Mouse (Mus musculus): ENCODE measurements at regions not wholly inside any gene's neighbourhood (a gene's known extent, or its start where the extent isn't known, plus 50 kb on each side); places are given as distances from the start of the nearest gene placed in this dataset.
A peak's percentile ranks its signal among the peaks of the same experiment; 100 is the strongest.

DNA sequence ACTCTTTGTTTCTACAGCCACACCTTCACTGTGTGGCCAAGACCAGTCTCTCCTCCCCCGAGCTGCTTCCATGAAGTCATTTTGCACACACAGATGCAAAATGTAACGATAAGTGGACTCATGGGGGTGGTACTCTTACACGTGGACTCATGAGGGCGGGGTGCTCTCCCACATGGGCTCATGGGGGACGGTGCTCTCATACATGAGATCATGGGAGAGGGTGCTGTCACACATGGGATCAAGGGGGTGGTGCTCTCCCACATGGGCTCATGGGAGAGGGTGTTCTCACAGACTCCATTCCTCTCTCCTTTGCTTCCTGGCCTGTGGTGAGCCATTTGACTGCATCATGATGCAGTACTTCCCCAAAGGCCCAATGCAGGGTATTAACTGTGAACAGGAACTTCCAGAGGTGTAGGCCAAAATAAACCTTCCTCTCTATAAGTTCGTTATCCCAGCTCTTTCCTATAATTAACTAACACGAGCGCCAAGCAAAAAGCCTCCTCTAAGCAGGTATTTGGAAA is 118.9 kb downstream of the Kdr start:
- Histone ChIP-seq H3K9ac (no peak overlapping the region), H3K27me3 (no peaks in the 10 kb centered on the region), H3K4me2 (replicated peaks) (no peak overlapping the region), H3K27ac (replicated peaks) (no peak overlapping the region), H3K4me1 (no peaks in the 10 kb centered on the region), H3K9me3 (replicated peaks) (no peaks in the 10 kb centered on the region), H3K4me3 (replicated peaks) (no peak overlapping the region), H3K36me3 (no peaks in the 10 kb centered on the region)
- 81% methylated on average over 8 of the region's 8 CpGs for WGBS
- ATAC-seq (ENCODE audit: insufficient number of reproducible peaks, low FRiP score, low TSS enrichment, low read depth) = no peak

DNA sequence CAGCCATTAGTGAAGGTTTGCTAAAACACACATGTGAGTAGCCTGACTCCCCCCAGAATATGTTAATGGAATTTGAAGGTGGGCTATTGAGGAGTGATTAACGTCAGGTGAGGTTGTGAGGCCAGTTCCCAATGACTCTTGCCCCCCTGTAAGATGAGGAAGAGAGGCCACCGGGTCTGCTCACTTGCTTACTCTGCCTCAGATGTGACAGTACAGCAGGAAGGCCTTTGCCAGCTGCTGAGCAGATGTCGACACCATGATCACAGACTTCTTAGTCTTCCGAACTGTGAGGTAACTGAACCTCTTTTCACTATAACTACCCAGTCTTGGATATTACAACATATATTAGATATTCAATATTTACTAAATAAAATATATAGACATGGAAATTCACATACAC is 127.4 kb downstream of the Kdr start:
- H3K4me1 ChIP-seq = no peaks in the 10 kb centered on the region
- no peaks in the 10 kb centered on the region for H3K9me3 ChIP-seq (replicated peaks)
- no peaks in the 10 kb centered on the region for H3K36me3 ChIP-seq
- peaks cover 6% of the 10 kb centered on the region; the same call in 1 of the 2 replicates for H3K27me3 ChIP-seq
- H3K9ac ChIP-seq = no peak overlapping the region
- H3K4me2 ChIP-seq (replicated peaks) = no peak overlapping the region
- no peak overlapping the region for H3K4me3 ChIP-seq (replicated peaks)
- no peak for ATAC-seq (ENCODE audit: insufficient number of reproducible peaks, low FRiP score, low TSS enrichment, low read depth)
- H3K27ac ChIP-seq (replicated peaks) = no peak overlapping the region
- 49% methylated on average over 4 of the region's 4 CpGs for WGBS

DNA sequence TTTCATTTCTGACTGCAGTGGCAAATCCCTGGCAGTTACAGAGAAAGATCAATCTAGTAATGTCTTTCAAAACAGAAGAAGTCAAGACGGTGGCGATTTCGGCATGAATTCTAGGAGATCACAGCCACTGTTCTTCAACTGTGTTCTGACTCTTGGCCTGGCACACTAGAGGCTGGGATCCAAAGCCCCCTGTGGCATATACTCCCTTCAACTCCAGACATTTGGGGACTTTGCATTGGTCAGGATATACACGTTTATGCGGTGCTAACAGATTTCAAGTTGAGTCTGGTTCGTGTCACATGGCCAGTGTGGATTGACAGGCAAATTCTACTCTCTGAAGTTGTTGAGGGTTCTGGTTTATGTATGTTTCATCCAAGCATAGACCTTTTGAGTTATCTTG is 130.3 kb downstream of the Kdr start:
- no peak for ATAC-seq (ENCODE audit: insufficient number of reproducible peaks, low FRiP score, low TSS enrichment, low read depth)
- Histone ChIP-seq H3K4me3 (replicated peaks) (no peak overlapping the region), H3K9ac (no peak overlapping the region), H3K4me1 (no peaks in the 10 kb centered on the region), H3K27me3 (peaks cover 6% of the 10 kb centered on the region; the same call in 1 of the 2 replicates), H3K27ac (replicated peaks) (no peak overlapping the region), H3K4me2 (replicated peaks) (no peak overlapping the region), H3K36me3 (no peaks in the 10 kb centered on the region), H3K9me3 (replicated peaks) (no peaks in the 10 kb centered on the region)
- 82% methylated on average over 6 of the region's 6 CpGs for WGBS

DNA sequence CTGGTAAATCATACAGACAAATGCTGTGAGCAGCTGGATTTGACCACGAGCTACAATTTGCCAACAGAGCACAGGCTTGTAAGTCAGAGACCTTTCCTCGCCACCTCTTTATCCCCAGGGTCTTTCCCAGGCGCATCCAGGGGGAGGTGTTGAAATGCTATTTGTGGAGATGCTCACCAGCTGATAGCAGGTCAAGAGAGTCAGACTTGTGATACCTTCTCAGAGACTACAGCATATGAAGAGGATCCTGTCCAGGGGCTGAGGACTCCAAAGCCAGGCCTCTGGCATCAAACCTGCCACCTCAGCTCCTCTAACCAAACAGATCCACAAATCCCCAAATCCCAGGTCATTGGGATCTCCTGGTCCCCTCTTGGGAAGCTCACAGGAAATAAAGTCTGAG is 130.9 kb downstream of the Kdr start:
- H3K27me3 ChIP-seq = peaks cover 6% of the 10 kb centered on the region; the same call in 1 of the 2 replicates
- no peak for ATAC-seq (ENCODE audit: insufficient number of reproducible peaks, low FRiP score, low TSS enrichment, low read depth)
- no peaks in the 10 kb centered on the region for H3K36me3 ChIP-seq
- H3K4me1 ChIP-seq = no peaks in the 10 kb centered on the region
- no peak overlapping the region for H3K27ac ChIP-seq (replicated peaks)
- 78% methylated on average over 3 of the region's 3 CpGs for WGBS
- H3K4me2 ChIP-seq (replicated peaks) = no peak overlapping the region
- no peaks in the 10 kb centered on the region for H3K9me3 ChIP-seq (replicated peaks)
- no peak overlapping the region for H3K4me3 ChIP-seq (replicated peaks)
- H3K9ac ChIP-seq = no peak overlapping the region

DNA sequence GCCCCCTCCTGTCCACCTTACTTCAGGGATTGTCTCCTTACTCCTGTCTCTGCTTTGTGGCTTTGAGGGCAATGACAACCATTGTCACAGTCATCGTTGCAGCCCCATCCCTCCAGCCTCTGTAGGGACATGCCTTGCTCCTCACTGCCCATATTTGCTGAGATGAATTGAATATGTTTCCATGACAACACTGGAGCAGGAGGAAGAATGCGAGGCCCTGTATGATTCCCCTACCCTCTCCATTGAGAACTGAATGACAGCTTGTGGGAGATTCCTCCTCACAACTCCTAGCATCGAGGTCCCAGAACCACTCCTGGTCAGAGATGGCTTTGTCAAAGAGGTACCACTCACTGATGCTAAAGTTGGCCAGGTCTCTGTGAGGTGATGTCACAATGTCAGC is 132.2 kb downstream of the Kdr start:
- Histone ChIP-seq H3K9me3 (replicated peaks) (no peaks in the 10 kb centered on the region), H3K4me3 (replicated peaks) (no peak overlapping the region), H3K4me1 (no peaks in the 10 kb centered on the region), H3K36me3 (no peaks in the 10 kb centered on the region), H3K27me3 (no peaks in the 10 kb centered on the region), H3K27ac (replicated peaks) (no peak overlapping the region), H3K4me2 (replicated peaks) (no peak overlapping the region), H3K9ac (no peak overlapping the region)
- ATAC-seq (ENCODE audit: insufficient number of reproducible peaks, low FRiP score, low TSS enrichment, low read depth) = no peak
- 72% methylated on average over 3 of the region's 3 CpGs for WGBS

DNA sequence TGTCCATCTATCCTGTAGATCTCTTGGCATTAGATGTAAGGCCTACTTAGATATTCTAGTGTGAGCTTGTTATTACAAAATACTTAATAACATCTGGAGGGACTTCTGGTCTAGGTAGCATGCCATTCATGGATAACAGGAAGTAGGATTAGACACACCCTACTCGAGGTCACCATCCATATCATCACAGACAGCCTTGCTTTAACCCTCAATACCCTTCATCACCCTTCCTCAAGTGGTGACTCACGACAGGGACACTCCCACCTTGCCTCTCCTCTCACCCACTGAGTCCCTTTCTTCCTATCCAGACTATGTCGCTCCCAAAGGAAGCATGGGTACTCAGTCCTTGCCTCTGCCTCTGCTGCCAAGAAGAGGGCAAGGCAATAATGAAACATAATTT is 134.5 kb downstream of the Kdr start:
- Histone ChIP-seq H3K9ac (no peak overlapping the region), H3K36me3 (no peaks in the 10 kb centered on the region), H3K4me3 (replicated peaks) (no peak overlapping the region), H3K9me3 (replicated peaks) (no peaks in the 10 kb centered on the region), H3K4me2 (replicated peaks) (no peak overlapping the region), H3K27me3 (no peaks in the 10 kb centered on the region), H3K4me1 (no peaks in the 10 kb centered on the region), H3K27ac (replicated peaks) (no peak overlapping the region)
- ATAC-seq (ENCODE audit: insufficient number of reproducible peaks, low FRiP score, low TSS enrichment, low read depth) = no peak
- 63% methylated on average over 3 of the region's 3 CpGs for WGBS

DNA sequence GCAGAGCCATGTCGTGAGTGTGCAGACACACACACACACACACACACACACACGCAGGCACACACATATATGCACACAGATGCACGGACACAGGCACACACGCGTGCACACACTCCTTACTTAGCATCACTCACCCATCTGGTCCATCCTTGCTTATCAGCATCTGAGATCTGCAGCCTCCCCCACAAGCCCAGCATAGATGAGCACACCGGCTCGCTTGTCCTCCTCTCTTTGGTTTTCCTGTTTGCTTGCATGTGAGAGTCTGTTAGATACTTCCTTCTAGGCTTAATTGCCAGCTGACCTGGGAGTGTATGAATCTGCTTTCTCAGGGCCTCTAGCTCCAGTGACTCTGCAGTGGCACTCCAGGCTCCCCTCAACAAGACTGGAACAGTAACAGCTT is 137.8 kb downstream of the Kdr start:
- peaks cover 8% of the 10 kb centered on the region; the same call in 1 of the 2 replicates for H3K4me1 ChIP-seq
- whole genome bisulfite sequencing = 87% methylated on average over 7 of the region's 7 CpGs
- H3K27ac ChIP-seq (replicated peaks) = no peak overlapping the region
- H3K9ac ChIP-seq = no peak overlapping the region
- no peaks in the 10 kb centered on the region for H3K27me3 ChIP-seq
- H3K4me2 ChIP-seq (replicated peaks) = no peak overlapping the region
- H3K4me3 ChIP-seq (replicated peaks) = no peak overlapping the region
- ATAC-seq (ENCODE audit: insufficient number of reproducible peaks, low FRiP score, low TSS enrichment, low read depth) = no peak
- H3K9me3 ChIP-seq (replicated peaks) = no peaks in the 10 kb centered on the region
- H3K36me3 ChIP-seq = no peaks in the 10 kb centered on the region

DNA sequence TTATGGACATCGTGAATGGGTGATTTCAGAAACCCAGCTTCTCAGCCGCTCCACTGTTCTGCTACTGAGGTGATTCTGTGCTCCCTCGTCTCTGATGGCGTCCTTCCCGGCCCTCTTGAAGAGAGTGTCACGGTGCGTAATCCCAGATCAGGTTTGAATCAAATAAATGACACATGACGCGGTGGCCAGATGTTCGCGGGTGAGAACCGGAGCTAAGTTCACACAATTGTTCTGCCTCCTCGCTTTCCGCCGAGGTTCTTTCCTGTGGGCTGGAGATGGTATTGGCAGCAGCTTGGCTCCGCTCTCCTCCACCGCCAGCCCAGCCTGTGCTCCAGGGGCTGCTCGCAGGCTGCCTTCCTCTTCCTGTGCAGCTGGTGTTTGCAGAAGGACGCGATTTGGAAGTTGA is 142.7 kb downstream of the Kdr start:
- H3K4me3 ChIP-seq (replicated peaks) = peak overlapping the region; percentile 29
- H3K9me3 ChIP-seq (replicated peaks) = no peaks in the 10 kb centered on the region
- H3K4me2 ChIP-seq (replicated peaks) = peak overlapping the region; percentile 47
- peaks cover 16% of the 10 kb centered on the region for H3K4me1 ChIP-seq
- H3K36me3 ChIP-seq = no peaks in the 10 kb centered on the region
- no peaks in the 10 kb centered on the region for H3K27me3 ChIP-seq
- H3K9ac ChIP-seq = no peak overlapping the region
- ATAC-seq (ENCODE audit: insufficient number of reproducible peaks, low FRiP score, low TSS enrichment, low read depth) = no peak
- peak overlapping the region; percentile 58; the same call in 1 of the 2 replicates for H3K27ac ChIP-seq (replicated peaks)
- 29% methylated on average over 20 of the region's 20 CpGs for WGBS

DNA sequence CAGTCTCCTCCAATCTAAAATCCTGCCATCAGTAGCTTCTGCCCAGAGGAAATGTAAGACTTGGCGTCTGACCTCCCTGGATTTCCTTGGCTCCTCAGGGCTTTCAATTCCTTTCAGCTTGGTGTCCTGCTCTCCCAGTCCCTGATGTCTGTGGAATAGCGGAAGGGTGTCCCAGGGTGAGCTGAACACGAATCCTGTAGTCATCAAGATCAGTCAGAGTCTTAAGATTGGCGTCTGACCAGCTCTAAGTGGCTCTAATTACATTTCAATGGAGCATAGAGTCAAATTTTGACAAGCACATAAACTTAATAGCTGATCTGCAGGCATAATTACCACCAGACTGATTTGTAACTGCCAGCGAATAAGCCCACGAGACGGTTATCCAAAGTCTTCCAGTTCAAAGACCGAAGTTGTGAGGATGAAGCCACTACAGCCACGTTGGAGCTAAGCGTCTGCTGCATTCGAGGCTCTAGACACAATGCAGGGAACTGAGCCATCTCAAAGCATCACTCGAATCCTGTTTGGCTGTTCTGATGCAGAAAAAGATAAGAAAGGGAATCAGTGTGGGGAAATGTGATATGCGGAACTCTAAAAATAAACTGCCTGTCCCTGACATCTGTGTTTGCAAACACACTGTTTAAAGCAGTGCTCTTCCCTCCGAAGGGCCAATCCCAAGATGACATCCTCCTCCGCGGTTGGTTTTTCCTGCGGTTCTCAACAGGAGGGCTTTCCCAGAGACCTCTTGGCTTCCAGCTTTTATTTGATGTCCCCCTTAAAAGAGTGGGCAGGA is 143.3 kb downstream of the Kdr start:
- H3K9ac ChIP-seq = no peak overlapping the region
- H3K27me3 ChIP-seq = no peaks in the 10 kb centered on the region
- H3K27ac ChIP-seq (replicated peaks) = peak overlapping the region; percentile 58
- H3K4me3 ChIP-seq (replicated peaks) = peak overlapping the region; percentile 29
- H3K4me1 ChIP-seq = peaks cover 16% of the 10 kb centered on the region
- no peak for ATAC-seq (ENCODE audit: insufficient number of reproducible peaks, low FRiP score, low TSS enrichment, low read depth)
- 22% methylated on average over 17 of the region's 17 CpGs for WGBS
- H3K9me3 ChIP-seq (replicated peaks) = no peaks in the 10 kb centered on the region
- peak overlapping the region; percentile 47 for H3K4me2 ChIP-seq (replicated peaks)
- no peaks in the 10 kb centered on the region for H3K36me3 ChIP-seq

DNA sequence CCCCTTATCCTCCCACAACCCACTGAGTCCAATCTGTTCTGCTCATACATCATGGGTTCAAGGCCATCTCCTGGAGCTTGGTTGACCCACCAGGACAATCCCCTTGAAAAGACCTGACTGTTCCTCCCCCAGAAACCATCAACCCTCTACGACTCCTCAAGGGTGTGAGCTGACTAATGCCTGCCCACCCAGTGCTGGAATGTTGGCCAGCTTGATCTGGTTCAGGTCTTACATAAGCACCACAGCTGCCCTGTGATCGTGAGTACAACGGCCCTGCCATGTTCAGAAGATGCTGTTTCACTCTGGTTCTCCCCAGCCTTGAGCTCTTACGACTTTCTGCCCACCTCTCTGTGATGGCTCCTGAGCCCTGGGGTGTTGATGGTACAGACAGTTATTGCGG is 145.9 kb downstream of the Kdr start:
- no peak for ATAC-seq (ENCODE audit: insufficient number of reproducible peaks, low FRiP score, low TSS enrichment, low read depth)
- H3K4me3 ChIP-seq (replicated peaks) = no peak overlapping the region
- H3K27ac ChIP-seq (replicated peaks) = no peak overlapping the region
- 75% methylated on average over 5 of the region's 5 CpGs for WGBS
- no peak overlapping the region for H3K9ac ChIP-seq
- peaks cover 16% of the 10 kb centered on the region for H3K4me1 ChIP-seq
- no peaks in the 10 kb centered on the region for H3K36me3 ChIP-seq
- H3K4me2 ChIP-seq (replicated peaks) = no peak overlapping the region
- no peaks in the 10 kb centered on the region for H3K9me3 ChIP-seq (replicated peaks)
- H3K27me3 ChIP-seq = no peaks in the 10 kb centered on the region

DNA sequence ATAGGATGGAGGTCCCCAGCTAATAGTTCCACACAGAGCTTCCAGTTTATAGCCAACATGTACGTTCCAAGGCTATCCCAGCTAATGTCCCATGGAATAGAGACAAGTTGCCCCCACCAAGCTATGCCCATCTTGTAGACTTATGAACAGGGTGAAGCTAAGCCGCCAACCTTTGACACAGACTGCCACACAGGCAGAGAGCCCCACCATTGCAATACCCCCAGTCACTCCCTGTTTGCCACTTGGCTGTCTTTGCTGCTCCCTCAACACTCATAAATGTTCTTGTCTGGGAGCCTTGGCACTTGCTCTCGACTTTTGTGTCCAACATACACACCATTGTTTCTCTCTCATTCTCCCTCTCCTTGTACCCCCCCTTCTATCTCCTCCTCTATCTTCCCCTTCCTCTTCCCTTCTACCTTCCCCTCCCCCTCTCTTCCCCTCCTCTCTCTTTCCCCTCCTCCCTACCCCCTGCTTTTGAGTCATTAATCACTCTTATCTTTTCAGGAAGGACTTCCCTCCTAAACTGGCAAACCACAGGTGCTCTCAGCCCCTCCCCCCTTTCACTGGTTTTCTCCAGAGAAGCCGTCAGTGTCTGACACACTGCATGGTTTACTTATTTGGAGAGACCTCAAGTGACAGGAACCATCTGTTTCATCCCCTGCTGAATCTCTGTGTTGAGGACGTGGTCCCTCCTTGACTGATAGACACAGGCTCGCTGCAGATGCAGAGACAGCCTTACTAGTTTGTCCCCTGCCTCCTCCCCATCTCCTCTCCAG is 148.2 kb downstream of the Kdr start:
- ATAC-seq (ENCODE audit: insufficient number of reproducible peaks, low FRiP score, low TSS enrichment, low read depth) = no peak
- Histone ChIP-seq H3K9me3 (replicated peaks) (no peaks in the 10 kb centered on the region), H3K4me1 (peaks cover 5% of the 10 kb centered on the region), H3K9ac (no peak overlapping the region), H3K27ac (replicated peaks) (no peak overlapping the region), H3K4me2 (replicated peaks) (no peak overlapping the region), H3K27me3 (no peaks in the 10 kb centered on the region), H3K4me3 (replicated peaks) (no peak overlapping the region), H3K36me3 (no peaks in the 10 kb centered on the region)
- 41% methylated on average over 6 of the region's 6 CpGs for WGBS

Data from embryonic facial prominence, embryonic 15.5 days (tissue).